Mouse (Mus musculus): ENCODE data around the gene Rundc3b. TPM values are rescaled to one million over a fixed set of nuclear protein-coding genes. Genes with fewer than 3 reads are reported as not detected.

Gene Rundc3b
- total RNA-seq, 2 experiments from 2014 or later: 0.17 TPM; not detected in 1

DNA sequence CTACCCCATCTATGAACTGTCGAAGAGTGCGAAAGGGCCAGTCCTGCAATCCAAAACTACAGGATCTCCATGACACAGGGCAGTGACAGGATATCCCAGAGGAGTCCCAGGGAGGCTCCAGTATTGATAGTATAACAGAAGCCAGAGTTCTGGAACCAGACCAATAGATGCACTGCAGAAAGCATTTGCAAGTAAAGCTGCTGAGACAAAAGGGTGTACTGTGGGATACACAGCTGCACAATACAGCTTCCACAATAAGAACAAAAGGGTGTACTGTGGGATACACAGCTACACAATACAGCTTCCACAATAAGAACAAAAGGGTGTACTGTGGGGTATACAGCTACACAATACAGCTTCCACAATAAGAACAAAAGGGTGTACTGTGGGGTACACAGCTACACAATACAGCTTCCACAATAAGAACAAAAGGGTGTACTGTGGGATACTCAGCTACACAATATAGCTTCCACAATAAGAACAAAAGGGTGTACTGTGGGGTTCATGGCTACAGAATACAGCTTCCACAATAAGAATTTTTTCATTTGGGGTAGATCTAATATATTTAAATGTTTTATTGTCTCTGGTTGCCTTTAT, 134.0 kb downstream of the Rundc3b start:
- DNase-seq (ENCODE audit: low spot score): no peak

DNA sequence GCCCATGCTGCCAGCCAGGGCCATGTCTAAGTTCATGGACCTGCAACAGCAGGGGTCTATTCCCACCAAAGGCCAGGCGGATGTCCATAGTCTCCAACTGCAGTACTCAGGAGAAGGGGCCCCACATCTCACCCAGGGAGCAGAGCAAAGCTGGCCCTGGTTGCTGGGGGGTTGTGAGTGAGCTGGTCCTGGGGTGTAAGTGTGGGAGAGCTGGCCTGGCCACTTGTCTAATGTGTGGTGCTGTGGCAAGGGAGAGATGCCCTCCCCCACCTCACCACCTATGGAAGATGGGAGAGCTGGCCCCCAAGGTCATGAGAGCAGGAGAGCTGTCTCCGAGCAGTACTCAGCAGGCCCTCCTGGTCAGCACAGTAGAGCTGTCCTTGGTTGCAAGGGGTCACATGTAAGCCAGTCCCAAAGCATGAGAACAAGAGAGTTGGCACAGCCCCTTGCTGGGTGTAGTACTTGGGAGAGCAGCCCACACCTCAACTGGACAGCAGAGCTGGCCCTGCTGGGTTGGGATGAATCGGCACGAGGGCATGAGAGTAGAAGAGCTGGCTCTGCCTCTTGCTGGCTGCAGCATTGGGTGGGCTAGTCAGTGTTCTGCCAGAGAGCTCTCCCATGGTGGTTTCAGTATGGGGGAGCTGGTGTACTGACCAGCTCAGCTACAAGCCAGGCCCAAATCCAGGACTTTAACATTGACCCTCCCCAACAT, 134.6 kb downstream of the Rundc3b start:
- no peak for DNase-seq (ENCODE audit: low spot score)

DNA sequence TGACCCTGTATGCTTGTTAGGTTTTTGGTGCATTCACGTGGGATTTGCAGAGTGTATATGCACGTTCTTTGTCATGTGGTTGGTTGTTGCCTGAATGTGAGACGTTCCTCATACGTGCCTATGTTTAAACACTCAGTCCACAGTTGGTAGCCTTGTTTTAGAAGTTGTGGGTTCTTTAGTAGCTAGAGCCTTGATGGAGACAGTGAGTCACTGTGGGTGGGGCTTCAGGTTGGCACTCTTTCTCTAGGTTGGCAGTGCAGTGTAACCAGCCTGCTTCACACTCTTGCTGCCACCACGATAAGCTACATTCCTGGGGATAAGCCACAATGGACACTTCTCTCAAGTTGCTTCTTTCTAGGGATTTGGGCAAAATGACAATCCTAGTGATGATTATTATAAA, 166.2 kb downstream of the Rundc3b start:
- DNase-seq (ENCODE audit: low spot score): no peak

DNA sequence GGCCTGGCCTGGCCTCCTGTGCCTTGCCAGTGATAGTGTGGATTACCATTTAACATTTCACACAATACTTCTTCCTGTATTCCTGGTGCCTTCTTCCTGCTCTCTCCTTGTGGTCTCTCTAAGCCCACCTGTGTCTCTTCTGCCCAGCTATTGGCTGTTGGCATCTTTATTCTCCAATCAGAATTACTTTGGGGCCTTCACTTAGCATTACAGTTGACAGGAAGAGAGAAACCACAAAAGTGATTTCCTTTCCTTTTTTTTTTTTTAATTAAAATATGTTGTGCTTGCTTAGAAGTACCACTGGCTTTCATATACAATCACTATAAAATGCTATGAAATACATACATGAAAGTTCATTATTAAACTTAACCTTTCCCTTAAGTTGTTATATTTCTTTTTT, 167.2 kb downstream of the Rundc3b start:
- no peak for DNase-seq (ENCODE audit: low spot score)

Other genes with a start within 250 kb of the Rundc3b start
- under 1 TPM; 0.21 to 0.55 TPM for gene Dbf4, start 200.2 kb downstream of the Rundc3b start, total RNA-seq (2021)
- gene Slc25a40, start 200.1 kb downstream of the Rundc3b start, total RNA-seq (2021): 1 to 10 TPM; 2.8 to 4.3 TPM
- gene Abcb1a, start 37.1 kb upstream of the Rundc3b start, total RNA-seq (2021): 1 to 10 TPM; 3.3 to 3.9 TPM
- 1 to 10 TPM; 5.7 to 5.9 TPM for gene Abcb1b, start 175.2 kb upstream of the Rundc3b start, total RNA-seq (2021)